Mouse (Mus musculus) limb, embryonic 14.5 days (tissue): ENCODE results near the gene Nthl1. TPM values are rescaled to one million over a fixed set of nuclear protein-coding genes. Genes with fewer than 3 reads are reported as not detected.

Source experiments
- ATAC-seq: fragments of 200-750 bp; cut with Nextera tagmentation; 2 replicates; pipeline ENCODE4 v1.8.0; 2017; ENCODE audit warnings: low read depth, moderate number of reproducible peaks, moderate TSS enrichment; ENCODE audit not compliant: low FRiP score
- DNase-seq: peaks from one replicate; pipeline ENCODE4 v3.0.0-alpha.2; 2015; ENCODE audit warnings: low spot score
- H3K27ac ChIP-seq: fragments of 300-500 bp; sonication (generic); replicated peaks from 2 replicates; pipeline ENCODE4 v1.5.1; 2014; ENCODE audit warnings: low read depth, mild to moderate bottlenecking, low read length, moderate library complexity, mixed read lengths
- H3K27me3 ChIP-seq: fragments of 300-500 bp; sonication (generic); 2 replicates; pipeline ENCODE4 v1.6.1; 2014; ENCODE audit warnings: low read length, mixed read lengths; ENCODE audit not compliant: control insufficient read depth, insufficient read depth
- H3K36me3 ChIP-seq: fragments of 300-500 bp; sonication (generic); 2 replicates; pipeline ENCODE4 v1.6.1; 2014; ENCODE audit warnings: mild to moderate bottlenecking, low read length, moderate library complexity, mixed read lengths; ENCODE audit not compliant: control insufficient read depth, insufficient read depth
- H3K4me1 ChIP-seq: fragments of 300-500 bp; sonication (generic); 2 replicates; pipeline ENCODE4 v1.6.1; 2014; ENCODE audit warnings: antibody characterized with exemption, low read length, mixed read lengths; ENCODE audit not compliant: control insufficient read depth, insufficient read depth
- H3K4me2 ChIP-seq: fragments of 300-500 bp; sonication (generic); replicated peaks from 2 replicates; pipeline ENCODE4 v1.6.1; 2014; ENCODE audit warnings: low read depth, mild to moderate bottlenecking, low read length, moderate library complexity; ENCODE audit not compliant: severe bottlenecking
- H3K4me3 ChIP-seq: fragments of 300-500 bp; sonication (generic); replicated peaks from 2 replicates; pipeline ENCODE4 v1.5.1; 2014; ENCODE audit warnings: low read length
- H3K9ac ChIP-seq: fragments of 300-500 bp; sonication (generic); 2 replicates; pipeline ENCODE4 v1.6.1; 2014; ENCODE audit warnings: mild to moderate bottlenecking, low read depth, low read length, moderate library complexity; ENCODE audit not compliant: severe bottlenecking
- H3K9me3 ChIP-seq: fragments of 300-500 bp; sonication (generic); 2 replicates; pipeline ENCODE4 v1.6.1; 2016; ENCODE audit warnings: low read length; ENCODE audit not compliant: control insufficient read depth
- POLR2A ChIP-seq: fragments of 200-500 bp; IDR thresholded peaks from 2 replicates; pipeline ENCODE4 v1.8.0; 2012; ENCODE audit warnings: inconsistent platforms, mild to moderate bottlenecking, moderate library complexity, borderline replicate concordance; ENCODE audit not compliant: insufficient read depth, insufficient read length; ENCODE audit errors: extremely low read depth
- WGBS: fragments of 180-500 bp; shearing (Covaris S2); extraction: QIAGEN DNeasy Blood & Tissue Kit; methylation state at CpG from one replicate; pipeline ENCODE4 v1.1.7; 2014; 5-methylcytosine and 5-hydroxymethylcytosine counted together
- polyA plus RNA-seq, 2 experiments: library from polyadenylated mRNA; depleted of rRNA in 1 of 2; stranded (reverse) in 1 of 2; unstranded in 1 of 2; fragments of >200 nt; fragmentation: Nextera tagmentation in 1 of 2; extraction: Ambion mirVana in 1 of 2; gene quantifications; 2 replicates each; pipeline versions ENCODE4 v1.2.1 to v1.2.3; 2012 to 2014

Gene Nthl1
- polyA plus RNA-seq, 2 experiments = 17.8 to 30.0 TPM

DNA sequence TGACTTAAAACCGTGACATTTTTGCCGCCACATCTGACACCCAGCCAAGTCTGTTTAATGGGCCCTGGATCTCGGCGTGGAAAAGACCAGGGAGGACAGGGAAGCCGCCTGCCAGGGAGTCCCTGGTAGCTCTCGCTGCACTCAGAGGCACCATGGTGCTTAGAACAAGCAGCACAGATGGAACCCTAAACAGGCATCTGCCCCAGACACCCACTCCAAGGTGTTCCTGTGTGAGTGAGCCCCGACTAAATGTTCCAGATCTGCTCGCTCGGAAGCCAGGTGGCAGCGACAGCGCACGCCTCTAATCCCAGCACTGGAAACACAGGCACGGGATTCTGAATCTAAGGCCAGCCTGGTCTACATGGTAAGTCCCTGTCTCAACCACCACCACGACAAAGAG lies 2.4 kb upstream of the Nthl1 start:
- no peak overlapping the region for H3K27ac ChIP-seq
- no peak overlapping the region for H3K9ac ChIP-seq
- no peaks in the 10 kb centered on the region for H3K9me3 ChIP-seq
- H3K36me3 ChIP-seq = peaks cover 61% of the 10 kb centered on the region
- TF ChIP-seq POLR2A = no peak
- DNase-seq (no peak), ATAC-seq (no peak)
- H3K27me3 ChIP-seq = no peaks in the 10 kb centered on the region
- H3K4me2 ChIP-seq = no peak overlapping the region
- H3K4me3 ChIP-seq = no peak overlapping the region
- WGBS = 87% methylated on average over 14 of the region's 14 CpGs
- H3K4me1 ChIP-seq = peaks cover 16% of the 10 kb centered on the region

GRCm38 (mm10) chr17:24632813-24633449 lies 451 bp downstream of the Nthl1 start:
- H3K4me3 ChIP-seq = peak overlapping the region; percentile 62
- H3K4me2 ChIP-seq = peak overlapping the region; percentile 82
- peaks cover 33% of the 10 kb centered on the region for H3K36me3 ChIP-seq
- H3K9me3 ChIP-seq = no peaks in the 10 kb centered on the region
- peak; percentile 58 for DNase-seq
- H3K4me1 ChIP-seq = peaks cover 16% of the 10 kb centered on the region
- WGBS = 12% methylated on average over 22 of the region's 22 CpGs
- peak overlapping the region; percentile 90 for H3K27ac ChIP-seq
- TF ChIP-seq POLR2A = peak; percentile 39; the same call in 1 of the 2 replicates
- H3K9ac ChIP-seq = peak overlapping the region; percentile 69
- ATAC-seq = peak; percentile 50
- H3K27me3 ChIP-seq = no peaks in the 10 kb centered on the region

- WGBS = 92% methylated on average over 11 of the region's 11 CpGs
- H3K27ac ChIP-seq = peak overlapping the region; percentile 90; the same call in 1 of the 2 replicates
- no peaks in the 10 kb centered on the region for H3K27me3 ChIP-seq
- no peak overlapping the region for H3K4me3 ChIP-seq
- H3K9me3 ChIP-seq = no peaks in the 10 kb centered on the region
- no peak overlapping the region for H3K9ac ChIP-seq
- no peak for TF ChIP-seq POLR2A
- no peak overlapping the region for H3K4me2 ChIP-seq
- ATAC-seq (no peak), DNase-seq (no peak)
- H3K4me1 ChIP-seq = peaks cover 23% of the 10 kb centered on the region
- peaks cover 32% of the 10 kb centered on the region for H3K36me3 ChIP-seq
Observed at GRCm38 (mm10) chr17:24633831-24634230, 1.4 kb downstream of the Nthl1 start.

- TF ChIP-seq POLR2A = no peak
- DNase-seq (no peak), ATAC-seq (no peak)
- Histone ChIP-seq H3K36me3 (peaks cover 23% of the 10 kb centered on the region), H3K4me1 (peaks cover 35% of the 10 kb centered on the region), H3K4me3 (no peak overlapping the region), H3K27ac (no peak overlapping the region), H3K9ac (no peak overlapping the region), H3K4me2 (no peak overlapping the region), H3K27me3 (no peaks in the 10 kb centered on the region), H3K9me3 (no peaks in the 10 kb centered on the region)
- WGBS = 82% methylated on average over 4 of the region's 4 CpGs
Observed at GRCm38 (mm10) chr17:24635024-24635423, 2.5 kb downstream of the Nthl1 start.

DNA sequence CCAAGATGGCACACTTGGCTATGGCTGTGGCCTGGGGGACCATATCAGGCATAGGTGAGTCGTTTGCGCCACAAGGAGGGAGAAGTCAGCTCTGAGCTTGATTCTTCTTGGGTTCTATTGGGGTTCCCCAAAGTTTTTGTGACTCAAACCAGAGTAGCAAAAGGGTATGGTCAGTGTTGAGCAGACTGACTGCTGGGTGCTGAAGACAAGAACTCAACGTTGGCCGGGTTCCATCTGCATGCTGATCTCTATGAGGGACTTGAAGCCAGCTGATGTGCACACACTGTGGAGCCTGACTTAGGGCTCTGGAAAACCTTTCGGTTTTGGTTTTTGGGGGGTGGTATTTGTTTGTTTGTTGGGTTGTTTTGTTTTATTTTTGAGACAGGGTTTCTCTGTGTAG lies 3.2 kb downstream of the Nthl1 start:
- no peak for ATAC-seq
- peaks cover 39% of the 10 kb centered on the region for H3K4me1 ChIP-seq

More for the DNA sequence above, 3.2 kb downstream of the Nthl1 start:
- no peak for TF ChIP-seq POLR2A
- WGBS = 94% methylated on average over 5 of the region's 5 CpGs
- peaks cover 23% of the 10 kb centered on the region for H3K36me3 ChIP-seq
- no peak for DNase-seq
- H3K9me3 ChIP-seq = no peaks in the 10 kb centered on the region
- H3K4me2 ChIP-seq = no peak overlapping the region
- H3K4me3 ChIP-seq = no peak overlapping the region
- H3K27ac ChIP-seq = no peak overlapping the region
- no peaks in the 10 kb centered on the region for H3K27me3 ChIP-seq
- no peak overlapping the region for H3K9ac ChIP-seq
